Mouse (Mus musculus): Measurements from ENCODE around the gene Numbl.

- peak; percentile 43 for TF ChIP-seq CTCF (conservative IDR thresholded peaks at IDR 0.05; ENCODE audit: low read length)
- no peak for TF ChIP-seq POU5F1 (IDR thresholded peaks at IDR 0.05; ENCODE audit: borderline replicate concordance, low read length)
- no peak for TF ChIP-seq NANOG (IDR thresholded peaks at IDR 0.05; ENCODE audit: borderline replicate concordance, low read length)
Measured at GRCm38 (mm10) chr7:27271423-27271822, 13.2 kb downstream of the Numbl start.

All from E14TG2a.4 (cell line).